Mouse (Mus musculus): ENCODE measurements around the gene Iqsec1. TPM values are rescaled to one million over a fixed set of nuclear protein-coding genes. Genes with fewer than 3 reads are reported as not detected.

The Iqsec1 gene
- polyA plus RNA-seq, 1 experiment from 2014 or later: 2.6 TPM

DNA sequence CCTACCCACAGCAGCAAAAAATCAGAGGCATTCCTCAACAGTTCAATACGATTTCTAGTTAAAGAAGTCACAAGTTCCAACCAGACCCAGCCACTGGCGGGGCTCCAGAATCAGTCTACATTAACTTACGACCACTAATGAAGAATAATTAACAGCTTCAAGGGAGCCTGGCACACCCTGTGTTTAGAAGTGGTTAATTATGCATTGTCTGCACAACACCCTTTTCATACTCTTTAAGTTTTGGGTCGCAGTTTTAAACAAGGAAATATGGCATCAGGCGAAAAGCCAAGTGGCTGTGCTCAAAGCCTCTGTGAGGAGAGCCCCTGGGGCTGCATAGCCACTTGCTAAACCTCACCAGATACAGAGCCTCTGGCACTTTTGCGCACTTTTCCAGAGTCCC, 209.6 kb downstream of the Iqsec1 start:
- no peak for DNase-seq
- Histone ChIP-seq H3K4me3 (replicated peaks) (no peak overlapping the region), H3K4me2 (no peak overlapping the region), H3K36me3 (no peaks in the 10 kb centered on the region), H3K27ac (no peak overlapping the region), H3K27me3 (0 out of 2 replicates have a peak, but pooled peaks cover 4% of the 10 kb centered on the region), H3K9ac (no peak overlapping the region), H3K4me1 (replicated peaks) (peaks cover 6% of the 10 kb centered on the region), H3K9me3 (replicated peaks) (no peaks in the 10 kb centered on the region)
- 54% methylated on average over 6 of the region's 6 CpGs for WGBS (ENCODE audit: insufficient replicate concordance)
- no peak for ATAC-seq (ENCODE audit: low read depth)

DNA sequence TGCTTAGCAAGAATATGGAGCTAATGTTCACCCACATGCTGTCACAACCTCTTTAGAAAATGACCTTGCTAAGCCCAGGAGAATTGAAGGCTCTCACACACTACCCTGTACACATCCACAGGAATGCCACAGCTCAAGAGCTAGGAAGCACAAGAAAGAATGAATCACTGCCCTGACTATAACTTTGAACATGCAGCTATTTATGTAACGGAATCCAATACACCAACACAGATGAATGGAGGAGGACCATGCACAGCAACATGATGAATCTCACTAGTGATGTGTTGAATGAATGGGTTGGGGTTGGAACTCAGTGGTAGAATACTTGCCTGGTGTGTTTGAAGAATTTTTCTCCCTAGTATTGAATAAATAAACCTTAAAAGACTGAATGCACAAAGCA, 211.2 kb downstream of the Iqsec1 start:
- 58% methylated on average over 1 of the region's 1 CpGs for WGBS (ENCODE audit: insufficient replicate concordance)

DNA sequence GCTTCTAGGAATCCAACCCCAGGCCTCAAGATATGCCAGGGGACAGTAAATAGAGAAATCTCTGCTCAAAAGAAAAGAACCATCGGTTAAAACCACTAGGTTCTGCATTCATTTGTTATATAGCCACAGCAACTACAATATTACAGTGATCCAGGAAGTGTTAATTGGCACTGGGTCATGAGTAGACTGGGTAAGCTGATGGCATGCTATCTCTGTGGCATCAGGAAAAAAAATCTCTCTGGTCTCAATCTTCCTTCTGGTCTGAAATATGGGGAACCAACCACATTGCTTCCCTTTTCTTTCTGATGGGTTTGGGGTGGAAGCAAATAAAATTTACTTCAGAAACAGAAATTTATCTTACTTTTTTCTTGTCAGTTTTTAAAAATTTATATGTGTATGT, 212.9 kb downstream of the Iqsec1 start:
- DNase-seq (no peak), ATAC-seq (ENCODE audit: low read depth) (no peak)
- no peaks in the 10 kb centered on the region for H3K27me3 ChIP-seq
- H3K36me3 ChIP-seq: no peaks in the 10 kb centered on the region
- whole genome bisulfite sequencing (ENCODE audit: insufficient replicate concordance): 64% methylated on average over 1 of the region's 1 CpGs
- H3K4me3 ChIP-seq (replicated peaks): no peak overlapping the region
- H3K27ac ChIP-seq: no peak overlapping the region
- no peak overlapping the region for H3K9ac ChIP-seq
- no peaks in the 10 kb centered on the region for H3K4me1 ChIP-seq (replicated peaks)
- no peaks in the 10 kb centered on the region for H3K9me3 ChIP-seq (replicated peaks)
- no peak overlapping the region for H3K4me2 ChIP-seq

More for the DNA sequence above, 211.2 kb downstream of the Iqsec1 start:
- Histone ChIP-seq H3K4me1 (replicated peaks) (peaks cover 6% of the 10 kb centered on the region), H3K36me3 (no peaks in the 10 kb centered on the region), H3K4me2 (no peak overlapping the region), H3K9ac (no peak overlapping the region), H3K4me3 (replicated peaks) (no peak overlapping the region), H3K27ac (no peak overlapping the region), H3K27me3 (0 out of 2 replicates have a peak, but pooled peaks cover 4% of the 10 kb centered on the region), H3K9me3 (replicated peaks) (no peaks in the 10 kb centered on the region)
- DNase-seq: no peak
- no peak for ATAC-seq (ENCODE audit: low read depth)

GRCm38 (mm10) chr6:90773811-90774233, 214.7 kb downstream of the Iqsec1 start:
- Histone ChIP-seq H3K4me1 (replicated peaks) (no peaks in the 10 kb centered on the region), H3K9me3 (replicated peaks) (no peaks in the 10 kb centered on the region), H3K27ac (no peak overlapping the region), H3K36me3 (no peaks in the 10 kb centered on the region), H3K9ac (no peak overlapping the region), H3K4me2 (no peak overlapping the region), H3K4me3 (replicated peaks) (no peak overlapping the region), H3K27me3 (no peaks in the 10 kb centered on the region)
- no peak for ATAC-seq (ENCODE audit: low read depth)
- no peak for DNase-seq

DNA sequence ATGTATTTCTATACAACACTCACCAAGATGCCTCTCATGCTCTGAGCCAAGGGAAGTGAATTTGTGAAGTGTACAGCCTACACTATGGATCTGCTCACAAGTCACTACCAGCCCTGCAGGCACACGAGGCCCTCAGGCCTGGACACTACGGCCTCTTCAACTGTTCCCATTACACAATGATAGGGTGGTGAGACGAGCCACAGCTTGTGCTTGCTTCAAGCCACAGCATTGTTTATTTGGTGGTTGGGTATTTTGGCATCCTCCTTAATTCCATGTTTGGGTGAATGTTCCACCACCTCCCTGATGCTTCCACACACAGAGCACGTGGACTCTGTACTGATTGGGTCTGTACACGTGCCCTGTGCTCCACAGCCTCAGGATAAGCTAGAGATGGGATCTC, 216.4 kb downstream of the Iqsec1 start:
- Histone ChIP-seq H3K9me3 (replicated peaks) (no peaks in the 10 kb centered on the region), H3K27me3 (no peaks in the 10 kb centered on the region), H3K9ac (no peak overlapping the region), H3K4me2 (no peak overlapping the region), H3K4me1 (replicated peaks) (no peaks in the 10 kb centered on the region), H3K27ac (no peak overlapping the region), H3K36me3 (no peaks in the 10 kb centered on the region), H3K4me3 (replicated peaks) (no peak overlapping the region)
- WGBS (ENCODE audit: insufficient replicate concordance): 52% methylated on average over 5 of the region's 5 CpGs
- ATAC-seq (ENCODE audit: low read depth): no peak
- DNase-seq: no peak

DNA sequence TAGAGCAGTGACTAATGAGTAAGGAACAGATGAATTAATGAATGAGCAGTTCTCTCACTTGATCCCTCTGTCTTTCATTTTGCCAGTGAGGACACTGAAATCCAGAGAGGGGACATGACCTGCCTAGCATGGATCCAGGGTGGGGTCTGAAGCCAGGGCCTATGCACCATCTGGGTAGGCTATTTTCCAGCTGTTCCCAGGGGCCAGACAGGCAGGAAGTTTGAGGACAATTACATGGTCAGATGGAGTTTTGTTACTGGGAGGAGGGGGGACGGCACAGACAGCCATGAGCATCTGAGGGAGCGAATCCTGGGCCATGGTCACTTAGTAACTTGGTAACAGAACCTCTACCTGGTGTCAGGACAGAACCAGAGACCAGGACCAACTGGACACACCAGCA, 220.0 kb downstream of the Iqsec1 start:
- DNase-seq: no peak
- H3K4me1 ChIP-seq (replicated peaks): peaks cover 6% of the 10 kb centered on the region
- H3K9me3 ChIP-seq (replicated peaks): no peaks in the 10 kb centered on the region
- no peaks in the 10 kb centered on the region for H3K36me3 ChIP-seq
- ATAC-seq (ENCODE audit: low read depth): no peak
- no peak overlapping the region for H3K4me2 ChIP-seq
- no peak overlapping the region for H3K9ac ChIP-seq
- H3K4me3 ChIP-seq (replicated peaks): no peak overlapping the region
- H3K27me3 ChIP-seq: no peaks in the 10 kb centered on the region
- 36% methylated on average over 2 of the region's 2 CpGs for WGBS (ENCODE audit: insufficient replicate concordance)
- no peak overlapping the region for H3K27ac ChIP-seq

GRCm38 (mm10) chr6:90767874-90768273, 220.6 kb downstream of the Iqsec1 start:
- H3K9ac ChIP-seq: no peak overlapping the region
- WGBS (ENCODE audit: insufficient replicate concordance): 79% methylated on average over 1 of the region's 1 CpGs
- H3K9me3 ChIP-seq (replicated peaks): no peaks in the 10 kb centered on the region
- no peak for DNase-seq
- H3K4me1 ChIP-seq (replicated peaks): peaks cover 10% of the 10 kb centered on the region
- no peak overlapping the region for H3K27ac ChIP-seq
- H3K36me3 ChIP-seq: no peaks in the 10 kb centered on the region
- no peaks in the 10 kb centered on the region for H3K27me3 ChIP-seq
- H3K4me3 ChIP-seq (replicated peaks): no peak overlapping the region
- ATAC-seq (ENCODE audit: low read depth): no peak
- no peak overlapping the region for H3K4me2 ChIP-seq

DNA sequence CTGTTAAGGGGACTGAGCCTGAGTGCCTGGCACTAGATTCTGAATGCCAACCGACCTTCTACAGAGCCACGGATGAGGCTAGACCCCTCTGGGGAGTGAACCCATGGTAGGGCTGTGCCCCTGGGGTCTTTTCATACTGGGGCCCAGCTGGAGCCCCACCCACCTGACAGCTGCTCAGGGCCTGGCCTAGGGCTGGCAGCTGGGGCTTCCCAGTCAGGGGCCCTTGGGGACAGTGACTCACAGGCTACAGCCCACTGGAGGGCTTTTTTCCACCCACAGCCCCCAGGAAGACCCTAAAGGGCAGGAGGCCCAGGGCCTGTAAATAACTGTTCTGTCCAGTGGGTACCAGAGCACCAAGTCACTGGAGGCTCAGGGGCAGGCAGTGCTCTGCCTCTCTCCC, 223.7 kb downstream of the Iqsec1 start:
- Histone ChIP-seq H3K9me3 (replicated peaks) (no peaks in the 10 kb centered on the region), H3K4me1 (replicated peaks) (peaks cover 10% of the 10 kb centered on the region), H3K27ac (no peak overlapping the region), H3K4me2 (no peak overlapping the region), H3K27me3 (no peaks in the 10 kb centered on the region), H3K9ac (no peak overlapping the region), H3K4me3 (replicated peaks) (no peak overlapping the region), H3K36me3 (no peaks in the 10 kb centered on the region)
- no peak for ATAC-seq (ENCODE audit: low read depth)
- no peak for DNase-seq
- WGBS (ENCODE audit: insufficient replicate concordance): 69% methylated on average over 2 of the region's 2 CpGs

GRCm38 (mm10) chr6:90763959-90764591, 224.4 kb downstream of the Iqsec1 start:
- Histone ChIP-seq H3K36me3 (no peaks in the 10 kb centered on the region), H3K4me3 (replicated peaks) (no peak overlapping the region), H3K27ac (no peak overlapping the region), H3K27me3 (no peaks in the 10 kb centered on the region), H3K4me1 (replicated peaks) (peaks cover 10% of the 10 kb centered on the region), H3K9ac (no peak overlapping the region), H3K4me2 (no peak overlapping the region), H3K9me3 (replicated peaks) (no peaks in the 10 kb centered on the region)
- WGBS (ENCODE audit: insufficient replicate concordance): 63% methylated on average over 18 of the region's 18 CpGs
- peak; percentile 43 for ATAC-seq (ENCODE audit: low read depth)
- DNase-seq: no peak

DNA sequence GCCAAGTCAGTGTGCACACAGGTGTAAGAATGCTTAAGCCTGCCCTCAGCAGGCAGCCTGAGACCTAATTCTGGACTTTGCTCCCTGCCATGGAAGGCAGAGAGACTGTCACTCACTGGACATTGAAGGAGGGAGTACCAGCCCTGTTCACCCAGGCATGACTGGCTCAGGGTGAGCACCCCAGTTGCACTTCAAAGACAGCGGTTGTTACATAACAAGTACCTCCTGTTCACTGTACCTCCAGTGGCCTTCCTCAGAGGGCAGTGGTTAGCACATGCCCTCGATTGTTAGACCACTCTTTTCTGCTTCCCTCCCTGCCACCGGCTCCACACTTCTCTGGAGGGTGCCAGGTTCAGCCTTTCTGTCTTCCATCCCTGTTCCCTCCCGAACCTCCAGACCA, 225.2 kb downstream of the Iqsec1 start:
- H3K9me3 ChIP-seq (replicated peaks): no peaks in the 10 kb centered on the region
- no peak overlapping the region for H3K4me3 ChIP-seq (replicated peaks)
- H3K9ac ChIP-seq: no peak overlapping the region
- ATAC-seq (ENCODE audit: low read depth): no peak
- no peak overlapping the region for H3K27ac ChIP-seq
- DNase-seq: no peak
- 62% methylated on average over 4 of the region's 4 CpGs for WGBS (ENCODE audit: insufficient replicate concordance)
- peaks cover 10% of the 10 kb centered on the region for H3K4me1 ChIP-seq (replicated peaks)
- H3K36me3 ChIP-seq: no peaks in the 10 kb centered on the region
- H3K27me3 ChIP-seq: no peaks in the 10 kb centered on the region
- no peak overlapping the region for H3K4me2 ChIP-seq

- no peak overlapping the region for H3K4me2 ChIP-seq
- H3K36me3 ChIP-seq: no peaks in the 10 kb centered on the region
- no peak overlapping the region for H3K4me3 ChIP-seq (replicated peaks)
- WGBS (ENCODE audit: insufficient replicate concordance): 56% methylated on average over 2 of the region's 2 CpGs
- no peak for ATAC-seq (ENCODE audit: low read depth)
- H3K4me1 ChIP-seq (replicated peaks): peaks cover 13% of the 10 kb centered on the region
- no peaks in the 10 kb centered on the region for H3K9me3 ChIP-seq (replicated peaks)
- DNase-seq: no peak
- H3K9ac ChIP-seq: no peak overlapping the region
- no peaks in the 10 kb centered on the region for H3K27me3 ChIP-seq
- no peak overlapping the region for H3K27ac ChIP-seq
Measured at GRCm38 (mm10) chr6:90762120-90762736, 226.3 kb downstream of the Iqsec1 start.

Measured in liver, embryonic 13.5 days (tissue).